Mouse (Mus musculus): Measurements from ENCODE around the gene Ccdc125. TPM values are rescaled to one million over a fixed set of nuclear protein-coding genes. Genes with fewer than 3 reads are reported as not detected.

Gene Ccdc125
- 11.6 and 18.3 TPM in 2 replicates for polyA plus RNA-seq (2011; ENCODE audit: insufficient read depth, insufficient read length, low replicate concordance, missing spikeins)

- 1% methylated on average over 44 of the region's 44 CpGs for WGBS
- TF ChIP-seq CTCF (IDR thresholded peaks at IDR 0.05; ENCODE audit: control insufficient read depth, insufficient read depth, low read length) (no peak), POLR2A (IDR thresholded peaks at IDR 0.05; ENCODE audit: borderline replicate concordance, control insufficient read depth, low read depth, low read length) (no peak)
- Histone ChIP-seq H3K4me3 (replicated peaks; ENCODE audit: control insufficient read depth, low read depth, low read length) (peak within 1 kb of the TSS; percentile 80), H3K4me1 (ENCODE audit: control insufficient read depth, insufficient read depth, low read length) (no peaks in the 10 kb centered on the region; the same call in 1 of the 2 replicates), H3K27ac (ENCODE audit: control insufficient read depth, insufficient read depth, low read depth, low read length, poor library complexity) (peak within 1 kb of the TSS; percentile 94)
These were observed at the start of gene Ccdc125 for GRCm38 (mm10) chr13:100669291-100670022. Ccdc125 (plus strand) TSS chr13:100669717.

- no peak overlapping the region for H3K27ac ChIP-seq (ENCODE audit: control insufficient read depth, insufficient read depth, low read depth, low read length, poor library complexity)
- 90% methylated on average over 4 of the region's 4 CpGs for WGBS
- H3K4me1 ChIP-seq (ENCODE audit: control insufficient read depth, insufficient read depth, low read length), result no peaks in the 10 kb centered on the region
- TF ChIP-seq CTCF (IDR thresholded peaks at IDR 0.05; ENCODE audit: control insufficient read depth, insufficient read depth, low read length) (no peak), POLR2A (IDR thresholded peaks at IDR 0.05; ENCODE audit: borderline replicate concordance, control insufficient read depth, low read depth, low read length) (no peak)
- no peak overlapping the region for H3K4me3 ChIP-seq (replicated peaks; ENCODE audit: control insufficient read depth, low read depth, low read length)
These were observed 47.3 kb upstream of the Ccdc125 start for GRCm38 (mm10) chr13:100622241-100622640.

GRCm38 (mm10) chr13:100634106-100634691 lies 35.3 kb upstream of the Ccdc125 start:
- no peak for TF ChIP-seq POLR2A (IDR thresholded peaks at IDR 0.05; ENCODE audit: borderline replicate concordance, control insufficient read depth, low read depth, low read length)
- no peak for TF ChIP-seq CTCF (IDR thresholded peaks at IDR 0.05; ENCODE audit: control insufficient read depth, insufficient read depth, low read length)
- H3K27ac ChIP-seq (ENCODE audit: control insufficient read depth, insufficient read depth, low read depth, low read length, poor library complexity), result no peak overlapping the region
- no peaks in the 10 kb centered on the region; the same call in 1 of the 2 replicates for H3K4me1 ChIP-seq (ENCODE audit: control insufficient read depth, insufficient read depth, low read length)
- 54% methylated on average over 3 of the region's 3 CpGs for WGBS
- no peak overlapping the region for H3K4me3 ChIP-seq (replicated peaks; ENCODE audit: control insufficient read depth, low read depth, low read length)

DNA sequence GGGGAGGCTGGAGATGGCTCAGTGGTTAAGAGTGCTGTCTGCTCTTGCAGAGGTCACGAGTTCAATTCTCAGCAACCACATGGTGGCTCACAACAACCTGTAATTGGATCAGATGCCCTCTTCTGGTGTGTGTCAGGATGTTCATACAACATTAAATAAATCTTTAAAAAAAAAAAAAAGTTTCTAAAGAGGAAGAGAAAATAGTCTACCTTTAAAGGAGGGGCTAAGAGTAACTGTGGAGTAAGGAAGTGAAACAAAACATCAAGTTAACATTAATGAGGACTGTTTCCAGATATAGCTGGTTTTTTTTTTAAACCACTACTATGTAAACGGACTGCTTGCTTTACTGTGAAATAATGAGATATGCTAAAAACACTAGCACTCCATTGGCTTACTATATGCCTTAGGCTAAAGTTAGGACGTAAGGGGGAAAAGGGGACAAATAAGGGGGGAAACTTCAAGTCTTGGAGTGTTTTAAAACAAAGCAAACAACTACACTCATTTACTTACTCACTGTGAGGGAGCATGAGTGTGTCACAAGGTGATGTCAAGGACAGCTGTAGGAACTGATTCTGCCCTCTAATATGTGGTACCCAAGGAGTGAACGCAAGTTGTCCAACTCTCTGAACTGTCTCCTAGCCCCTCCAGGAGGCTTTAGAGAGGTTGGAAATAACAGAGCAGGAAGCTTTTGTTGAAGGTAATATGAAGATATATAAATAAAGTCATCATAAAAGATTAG lies 26.9 kb upstream of the Ccdc125 start:
- no peak for TF ChIP-seq POLR2A (IDR thresholded peaks at IDR 0.05; ENCODE audit: borderline replicate concordance, control insufficient read depth, low read depth, low read length)
- no peak for TF ChIP-seq CTCF (IDR thresholded peaks at IDR 0.05; ENCODE audit: control insufficient read depth, insufficient read depth, low read length)
- WGBS, result 61% methylated on average over 4 of the region's 4 CpGs
- H3K4me3 ChIP-seq (replicated peaks; ENCODE audit: control insufficient read depth, low read depth, low read length), result no peak overlapping the region
- no peaks in the 10 kb centered on the region for H3K4me1 ChIP-seq (ENCODE audit: control insufficient read depth, insufficient read depth, low read length)
- no peak overlapping the region; the same call in 1 of the 2 replicates for H3K27ac ChIP-seq (ENCODE audit: control insufficient read depth, insufficient read depth, low read depth, low read length, poor library complexity)

DNA sequence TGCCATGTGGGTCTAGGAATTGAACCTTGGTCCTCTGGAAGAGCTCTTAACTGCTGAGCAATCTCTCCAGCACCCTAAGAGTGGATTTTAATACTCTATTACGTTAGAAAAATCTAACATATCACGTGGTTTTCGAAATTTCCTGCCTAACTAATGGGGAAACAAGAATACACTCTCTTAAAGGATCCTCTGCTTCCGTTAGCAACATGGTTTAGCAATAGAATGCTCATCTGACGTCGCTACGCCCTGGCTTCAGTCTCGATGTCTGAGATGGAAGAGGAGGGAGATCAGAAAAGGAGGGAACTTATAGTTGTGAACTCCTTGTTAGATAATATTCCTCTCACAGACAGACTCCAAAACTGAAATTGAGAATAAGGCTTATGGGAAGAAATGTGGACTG lies 21.3 kb upstream of the Ccdc125 start:
- H3K4me3 ChIP-seq (replicated peaks; ENCODE audit: control insufficient read depth, low read depth, low read length), result no peak overlapping the region

GRCm38 (mm10) chr13:100650550-100651438 lies 18.7 kb upstream of the Ccdc125 start, which contains the start of the genes Ak6 and Rad17:
Ak6 (plus strand) TSS chr13:100650979.
Rad17 (minus strand) TSS chr13:100651051.
- Histone ChIP-seq H3K4me1 (ENCODE audit: control insufficient read depth, insufficient read depth, low read length) (no peaks in the 10 kb centered on the region; the same call in 1 of the 2 replicates), H3K4me3 (replicated peaks; ENCODE audit: control insufficient read depth, low read depth, low read length) (peak within 1 kb of the TSS; percentile 90), H3K27ac (ENCODE audit: control insufficient read depth, insufficient read depth, low read depth, low read length, poor library complexity) (peak within 1 kb of the TSS; percentile 97)
- under 1% methylated on average over 73 of the region's 73 CpGs for WGBS
- TF ChIP-seq POLR2A (IDR thresholded peaks at IDR 0.05; ENCODE audit: borderline replicate concordance, control insufficient read depth, low read depth, low read length), result peak; percentile 50; the same call in 1 of the 2 replicates
- TF ChIP-seq CTCF (IDR thresholded peaks at IDR 0.05; ENCODE audit: control insufficient read depth, insufficient read depth, low read length), result no peak

More for the DNA sequence above, 21.3 kb upstream of the Ccdc125 start:
- no peak for TF ChIP-seq POLR2A (IDR thresholded peaks at IDR 0.05; ENCODE audit: borderline replicate concordance, control insufficient read depth, low read depth, low read length)
- no peak for TF ChIP-seq CTCF (IDR thresholded peaks at IDR 0.05; ENCODE audit: control insufficient read depth, insufficient read depth, low read length)
- Histone ChIP-seq H3K4me1 (ENCODE audit: control insufficient read depth, insufficient read depth, low read length) (no peaks in the 10 kb centered on the region; the same call in 1 of the 2 replicates), H3K27ac (ENCODE audit: control insufficient read depth, insufficient read depth, low read depth, low read length, poor library complexity) (no peak overlapping the region)
- WGBS, result 50% methylated on average over 8 of the region's 8 CpGs

DNA sequence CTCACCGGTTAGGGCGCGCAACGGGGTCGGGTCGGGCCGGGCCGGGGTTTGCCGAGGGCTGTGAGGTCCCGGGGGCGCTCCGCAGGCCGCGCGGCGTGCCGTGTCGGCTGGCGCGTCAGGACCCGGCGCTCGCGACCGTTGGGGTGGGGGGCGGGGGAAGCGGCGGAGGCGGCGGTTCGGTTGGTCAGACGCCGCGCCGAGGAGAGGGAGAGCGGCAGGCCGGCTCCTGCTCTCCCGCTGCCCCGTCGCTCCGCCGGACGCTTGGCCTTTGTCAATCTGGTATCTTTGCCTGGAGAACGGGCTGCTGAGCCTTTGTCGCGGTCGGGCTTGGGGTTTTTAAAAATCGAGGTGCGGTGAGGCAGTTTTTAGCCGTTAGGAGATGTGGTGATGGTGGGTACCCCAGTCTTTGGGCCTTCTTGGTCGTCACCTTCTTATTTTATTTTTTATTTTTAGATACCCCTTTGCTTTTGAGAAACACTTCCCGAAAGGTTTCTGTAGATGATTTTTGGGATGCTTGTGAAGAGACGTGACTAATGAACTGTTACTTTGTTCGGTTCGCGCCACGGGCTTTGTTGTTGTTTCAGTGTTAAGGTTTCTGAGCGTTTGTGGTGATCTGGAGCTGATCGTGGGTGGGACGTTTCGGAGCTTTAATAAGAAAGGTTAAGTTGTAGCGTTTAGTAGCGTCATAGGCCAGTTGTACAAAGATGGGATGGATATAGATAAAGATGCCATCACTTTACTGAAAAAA lies 17.9 kb upstream of the Ccdc125 start, which contains the start of gene Taf9:
Gene Taf9 (plus strand): TSS at position 141 of the 748 bp plus-strand sequence.
- Histone ChIP-seq H3K27ac (ENCODE audit: control insufficient read depth, insufficient read depth, low read depth, low read length, poor library complexity) (peak within 1 kb of the TSS; percentile 97), H3K4me3 (replicated peaks; ENCODE audit: control insufficient read depth, low read depth, low read length) (peak within 1 kb of the TSS; percentile 90), H3K4me1 (ENCODE audit: control insufficient read depth, insufficient read depth, low read length) (no peaks in the 10 kb centered on the region; the same call in 1 of the 2 replicates)
- TF ChIP-seq POLR2A (IDR thresholded peaks at IDR 0.05; ENCODE audit: borderline replicate concordance, control insufficient read depth, low read depth, low read length) (peak; percentile 0; the same call in 1 of the 2 replicates), CTCF (IDR thresholded peaks at IDR 0.05; ENCODE audit: control insufficient read depth, insufficient read depth, low read length) (no peak)
- under 1% methylated on average over 62 of the region's 63 CpGs for WGBS

Data from bone marrow, adult 2 months (tissue).